Mouse (Mus musculus) gastrocnemius, adult 8-10 months (tissue): ENCODE data around the gene Zmym1. TPM values are rescaled to one million over a fixed set of nuclear protein-coding genes. Genes with fewer than 3 reads are reported as not detected.
A peak's percentile ranks its signal among the peaks of the same experiment; 100 is the strongest.
"Not testable (repeated sequence)": the region's sequence is repeated elsewhere in the genome, so short reads cannot be mapped to it uniquely, and the experiment has no call there.

Experiments
- DNase-seq, 2 experiments: peaks; one replicate each; pipeline ENCODE4 v3.0.0; 2022; ENCODE audit warnings: low spot score in 2 of 2
- total RNA-seq, 4 experiments: library from RNA; stranded (reverse); gene quantifications; 2 replicates each; pipeline ENCODE4 v1.2.4; 2022

The Zmym1 gene
- total RNA-seq: 1 to 10 TPM; 4.4 to 7.8 (median 7.2) TPM

DNA sequence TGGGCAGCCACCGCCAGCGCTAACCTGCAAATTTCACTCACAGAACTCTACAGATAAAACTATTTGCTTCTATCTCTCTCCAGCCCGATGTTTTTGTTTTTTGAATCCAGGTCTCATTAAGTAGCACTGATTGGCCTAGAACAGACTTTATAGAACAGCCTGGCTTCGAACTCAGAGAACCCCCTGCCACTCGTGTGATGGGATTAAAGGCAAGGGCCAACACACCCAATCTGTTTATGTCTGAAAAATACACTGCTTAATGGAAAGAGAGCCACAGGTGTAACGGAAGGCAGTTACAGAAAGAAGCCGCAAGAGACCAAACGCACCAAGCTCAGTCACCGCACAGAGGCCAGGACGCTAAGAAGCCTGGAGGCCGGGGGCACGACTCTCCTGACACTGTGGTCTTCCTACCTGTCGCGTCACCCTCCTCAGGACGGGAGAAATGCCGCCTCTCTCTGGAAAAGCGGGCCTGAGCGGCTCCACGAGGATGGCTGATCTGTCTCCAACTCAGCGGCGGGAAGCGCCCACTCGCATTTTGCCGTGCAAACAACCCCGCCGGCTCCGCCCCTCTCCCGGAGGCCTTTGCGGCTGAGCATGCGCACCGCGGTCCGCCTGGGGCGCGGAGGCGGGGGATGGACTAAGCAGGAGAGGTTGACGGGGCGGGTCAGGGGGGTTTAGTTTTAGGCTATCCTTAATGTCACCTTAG, at the start of gene Zmym1:
Gene Zmym1 (minus strand): TSS at position 568 of the 706 bp plus-strand sequence.
- peak; percentile 83 to 84 for DNase-seq

DNA sequence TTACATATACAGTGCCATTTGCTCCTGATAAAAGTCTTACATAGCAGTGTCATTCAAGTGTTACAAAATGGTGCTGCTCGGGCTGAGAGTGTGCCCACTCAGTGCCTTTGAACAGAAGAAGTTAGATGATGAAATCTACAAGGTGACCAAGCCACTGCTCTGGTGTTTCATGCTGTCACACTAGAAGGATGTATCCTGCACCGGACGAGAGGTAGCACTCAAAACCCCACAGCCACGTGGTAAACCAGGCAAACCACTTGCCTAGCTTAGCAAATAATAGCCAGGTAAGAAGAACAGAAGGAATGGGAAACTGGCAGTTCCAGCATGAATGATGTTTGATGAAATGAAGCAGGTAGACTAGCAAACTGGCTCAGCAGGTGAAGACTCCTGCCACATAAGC, 49.6 kb upstream of the Zmym1 start:
- no peak for DNase-seq

DNA sequence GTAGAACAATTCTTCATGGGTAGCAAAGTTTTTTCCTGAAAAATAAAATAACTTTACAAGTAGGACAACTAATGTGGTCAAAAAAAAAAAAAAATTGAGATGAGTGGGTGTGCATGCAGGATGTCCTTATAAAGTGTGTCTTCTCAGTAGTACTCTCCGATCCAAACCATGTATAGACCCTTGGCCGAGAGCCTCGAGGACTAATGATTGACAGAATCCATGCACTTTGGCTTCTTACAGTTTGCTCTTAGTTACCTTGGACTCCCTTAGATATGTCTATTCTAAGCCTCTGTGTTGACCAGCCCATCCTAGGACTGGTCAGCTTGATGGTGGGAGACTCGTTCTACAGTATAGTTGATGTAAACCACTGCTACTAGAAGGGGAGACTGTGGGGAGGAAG, 46.6 kb upstream of the Zmym1 start:
- DNase-seq: no peak

DNA sequence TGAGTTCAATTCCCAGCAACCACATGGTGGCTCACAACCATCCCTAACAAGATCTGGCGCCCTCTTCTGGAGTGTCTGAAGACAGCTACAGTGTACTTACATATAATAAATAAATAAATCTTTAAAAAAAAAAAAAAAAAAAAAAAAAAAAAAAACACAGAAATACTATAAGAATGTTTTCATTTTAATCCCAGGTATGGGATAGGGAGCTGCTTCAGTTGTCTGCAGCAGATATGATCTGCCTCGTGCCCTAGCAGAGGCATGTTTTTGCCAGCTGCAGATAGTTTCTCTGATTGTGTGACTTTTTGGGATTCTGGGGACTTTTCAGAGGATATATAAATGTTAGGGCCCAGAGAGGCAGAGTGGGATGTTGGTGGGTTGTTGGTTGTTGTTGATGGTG, 38.6 kb upstream of the Zmym1 start:
- DNase-seq: not testable (repeated sequence)

DNA sequence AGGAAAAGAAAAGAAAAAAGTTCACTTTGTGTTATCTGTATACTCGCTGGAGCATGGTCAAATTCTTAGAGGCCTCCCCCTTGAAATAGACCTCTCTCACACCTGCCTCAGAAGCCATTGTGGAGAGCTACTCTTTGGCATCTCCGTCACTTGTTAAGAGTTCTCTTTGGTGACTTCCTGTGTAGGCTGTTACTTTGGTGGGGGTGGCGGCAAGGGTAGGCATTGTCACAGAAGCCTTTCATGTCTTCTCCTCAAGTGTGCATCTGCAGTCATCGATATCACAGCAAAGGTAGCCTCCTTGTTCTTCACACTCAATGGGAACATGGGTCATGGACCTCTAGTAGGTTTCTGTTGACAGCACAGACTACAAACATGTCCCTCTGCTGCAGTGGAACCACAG, 34.1 kb upstream of the Zmym1 start:
- no peak for DNase-seq

DNA sequence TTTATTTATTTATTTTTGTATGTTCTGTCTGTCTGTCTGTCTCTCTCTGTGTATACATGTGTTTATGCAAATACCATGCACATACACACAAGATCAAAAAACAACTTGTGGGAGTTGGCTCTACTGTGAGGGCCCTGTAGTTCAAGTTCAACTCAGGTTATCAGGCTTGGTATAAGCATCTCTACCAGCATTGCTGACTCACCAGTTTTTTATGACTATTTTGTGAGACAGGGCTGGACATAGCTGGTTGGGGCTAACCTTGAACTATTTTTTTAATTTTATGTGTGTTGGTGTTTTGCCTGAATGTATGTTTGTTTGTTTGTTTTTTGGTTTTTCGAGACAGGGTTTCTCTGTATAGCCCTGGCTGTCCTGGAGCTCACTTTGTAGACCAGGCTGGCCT, 30.2 kb upstream of the Zmym1 start:
- DNase-seq: no peak

DNA sequence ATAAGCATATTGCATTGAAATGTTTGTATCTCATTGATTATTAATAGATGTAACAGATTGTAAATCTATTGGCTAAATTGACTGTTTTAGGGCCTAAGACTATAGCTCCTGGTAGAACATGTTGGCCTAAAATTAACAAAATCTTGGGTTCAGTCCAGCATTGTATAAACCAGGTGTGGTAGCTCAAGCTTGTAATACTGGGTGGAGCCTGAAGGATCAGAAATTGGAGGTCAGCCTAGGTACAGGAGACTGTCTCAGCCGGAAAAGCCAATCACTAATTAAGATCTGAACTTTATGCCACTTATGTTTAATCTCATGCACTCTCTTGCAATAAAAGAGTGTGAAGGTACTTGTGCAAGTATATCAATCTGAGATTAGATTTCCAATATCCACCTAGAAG, 24.8 kb upstream of the Zmym1 start:
- DNase-seq: no peak

DNA sequence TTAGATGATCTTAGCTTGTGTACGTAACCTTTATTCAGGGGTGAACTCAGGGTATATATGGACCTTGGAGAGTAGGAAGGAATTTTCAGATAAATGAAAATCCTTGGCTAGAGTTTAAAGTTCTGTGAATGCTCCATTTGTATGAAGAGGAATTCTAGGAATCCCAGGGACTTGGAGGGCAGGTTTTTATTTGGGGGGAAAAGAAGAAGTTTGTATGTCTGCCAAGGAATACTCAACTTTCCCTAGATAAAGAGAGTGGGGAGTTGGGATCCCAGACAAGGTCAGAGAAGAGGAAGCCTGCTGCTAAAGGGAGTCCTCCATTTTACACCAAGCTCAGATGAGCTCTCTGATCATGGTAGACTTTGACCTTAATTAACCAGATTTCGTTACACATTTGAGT, 22.2 kb upstream of the Zmym1 start:
- no peak for DNase-seq

DNA sequence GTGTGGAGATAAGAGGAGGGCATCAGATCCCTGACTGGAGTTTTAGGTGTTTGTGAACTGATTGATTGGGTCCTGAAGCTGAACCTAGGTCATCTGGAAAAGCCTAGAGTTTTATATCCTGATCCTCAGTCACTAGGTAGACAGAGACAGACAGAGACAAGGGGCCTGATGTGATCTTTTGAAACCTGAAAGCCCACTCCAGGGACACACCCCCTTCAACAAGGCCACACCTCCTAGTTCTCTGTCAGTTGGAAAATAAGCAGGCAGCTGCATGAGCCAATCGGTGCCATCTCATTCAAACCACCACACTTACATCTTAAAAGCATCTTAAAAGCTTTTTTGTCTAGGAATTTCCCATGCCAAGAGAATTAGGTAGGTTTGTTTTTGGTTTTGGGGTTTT, 19.9 kb upstream of the Zmym1 start:
- DNase-seq: no peak

DNA sequence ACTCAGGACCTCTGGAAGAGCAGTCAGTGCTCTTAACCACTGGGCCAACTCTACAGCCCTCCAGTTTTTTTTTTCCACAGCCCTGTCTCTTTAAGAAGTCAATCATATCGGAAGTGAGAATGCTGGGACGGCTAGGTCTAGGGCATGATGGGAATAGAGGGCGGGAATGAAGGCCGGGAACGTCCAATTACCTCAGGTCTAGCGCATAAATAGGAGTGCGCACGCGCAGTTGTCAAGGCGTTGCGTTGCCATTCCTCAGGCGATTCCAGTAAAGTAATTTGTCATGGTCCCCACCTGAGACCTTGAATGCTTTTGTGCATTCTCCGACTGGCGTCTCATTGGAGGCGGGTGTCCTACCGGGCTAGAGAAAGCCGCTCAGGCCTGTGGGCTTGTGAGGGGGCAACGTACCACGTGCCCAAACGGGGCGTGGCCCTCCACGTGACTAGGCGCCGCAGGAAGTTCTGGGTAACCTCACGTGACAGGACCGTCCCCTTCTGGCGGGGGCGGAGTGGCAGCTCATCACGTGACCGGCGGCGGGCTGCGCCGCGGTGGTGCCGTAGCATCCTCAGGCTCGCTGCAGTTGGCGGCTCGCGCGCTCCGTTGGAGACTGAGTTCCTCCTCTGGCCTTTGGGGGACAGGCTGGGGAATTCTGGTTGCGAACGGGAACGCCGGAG, 16.1 kb upstream of the Zmym1 start, which contains the start of gene Zmym6:
Gene Zmym6 (plus strand): TSS at position 509 of the 674 bp plus-strand sequence.
- peak; percentile 85 to 91 for DNase-seq

DNA sequence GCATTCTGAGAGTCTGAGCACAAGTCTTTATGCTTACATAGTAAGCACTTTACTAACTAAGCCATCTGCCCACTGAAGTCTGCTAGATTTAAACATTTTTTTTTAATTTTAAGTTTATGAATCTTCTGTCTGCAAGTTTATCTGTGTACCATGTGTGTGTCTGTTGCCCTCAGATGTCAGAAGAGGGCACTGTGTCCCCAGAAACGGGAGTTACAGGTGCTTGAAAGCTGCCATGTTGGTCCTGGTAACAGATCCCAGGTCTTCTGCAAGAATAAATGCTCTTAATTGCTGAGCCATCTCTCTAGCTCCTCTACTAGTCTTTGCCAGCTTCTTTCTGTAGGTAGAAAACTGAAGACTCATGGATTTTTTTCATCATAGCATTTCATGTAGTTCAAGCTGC, 14.0 kb upstream of the Zmym1 start:
- DNase-seq: no peak

DNA sequence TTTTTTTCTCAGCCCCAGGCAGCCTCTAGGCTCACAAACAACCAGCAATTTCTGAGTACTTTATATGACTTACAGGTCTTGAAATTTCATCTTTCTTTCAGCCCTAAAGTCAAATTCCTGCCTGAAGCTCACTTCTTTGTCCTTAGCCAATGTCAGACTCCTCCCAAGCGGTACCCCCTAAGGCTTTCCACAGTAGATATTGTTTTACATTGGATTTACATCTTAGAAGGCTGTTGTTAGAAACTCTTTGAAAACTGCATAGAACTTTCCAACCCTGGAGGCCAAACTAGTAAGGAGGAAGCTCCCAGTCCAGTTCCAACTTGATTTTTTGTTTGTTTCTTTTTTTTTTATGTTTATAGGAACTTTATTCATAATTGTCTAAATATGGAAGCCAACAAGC, 3.1 kb upstream of the Zmym1 start:
- DNase-seq: no peak

DNA sequence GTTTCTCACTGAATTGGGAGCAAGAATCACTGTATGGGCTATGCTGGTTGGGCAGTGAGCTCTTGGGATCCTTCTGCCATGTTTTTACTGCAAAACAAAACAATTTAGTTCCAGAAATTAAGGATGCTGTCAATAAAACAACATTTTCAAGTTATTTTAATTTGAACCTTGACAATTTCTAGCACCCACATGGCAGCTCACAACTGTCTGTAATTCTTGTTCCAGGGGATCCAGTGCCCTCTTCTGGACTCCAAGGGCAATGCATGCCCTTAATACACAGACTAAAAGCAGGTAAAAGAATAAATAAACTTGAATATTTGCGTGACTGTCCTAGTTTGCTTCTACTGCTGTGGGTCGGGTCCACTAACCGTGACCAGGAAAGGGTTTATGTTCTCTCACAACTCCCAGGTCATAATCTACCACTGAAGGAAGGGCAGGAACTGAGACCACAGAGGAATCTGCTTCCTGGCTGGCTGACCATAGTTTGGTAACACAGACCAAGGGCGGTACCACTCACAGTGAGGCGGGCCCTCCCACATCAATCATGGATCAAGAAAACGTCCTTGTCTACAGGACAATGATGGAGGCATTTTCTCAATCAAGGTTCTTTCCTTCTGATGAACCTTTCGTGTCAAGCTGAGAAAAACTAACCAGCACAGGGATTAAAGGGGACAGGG, 6.3 kb downstream of the Zmym1 start:
- DNase-seq: no peak

DNA sequence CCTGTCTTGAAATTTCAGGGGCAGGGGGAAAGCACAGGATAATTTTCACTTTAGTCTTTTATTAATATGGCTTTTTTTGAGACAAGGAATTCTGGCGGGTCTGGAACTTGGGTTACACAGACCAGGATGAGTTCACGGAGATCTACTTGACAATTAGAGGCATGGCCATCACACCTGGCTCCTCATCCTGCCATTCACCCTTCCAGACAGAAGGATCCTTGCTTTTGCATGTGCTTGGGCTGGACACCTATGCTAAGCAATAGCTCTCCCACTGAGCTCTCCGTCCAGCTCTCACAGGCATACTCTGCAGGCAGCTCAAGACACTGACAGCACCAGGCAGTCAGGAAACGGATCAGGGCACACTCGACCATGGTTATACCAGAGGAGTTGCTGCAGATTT, 7.9 kb downstream of the Zmym1 start:
- no peak for DNase-seq

DNA sequence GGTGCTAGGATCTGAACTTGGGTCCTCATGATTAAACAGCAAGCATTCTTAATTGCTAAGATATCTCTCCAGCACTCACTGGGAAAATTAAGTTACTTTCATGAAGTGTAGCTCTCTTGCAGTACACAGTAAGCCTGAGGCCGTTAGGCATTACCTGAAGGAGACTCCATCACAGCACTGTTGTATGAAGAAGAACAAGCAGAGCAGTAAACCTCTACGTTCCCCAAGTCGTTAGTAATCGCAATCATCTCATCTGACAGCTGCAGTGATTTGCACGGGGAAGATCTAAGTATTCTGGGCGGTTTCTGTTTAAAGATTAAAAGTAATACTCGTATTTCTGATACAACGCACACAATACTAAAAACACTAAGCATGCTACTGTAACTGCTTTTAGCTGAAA, 9.8 kb downstream of the Zmym1 start:
- DNase-seq: no peak

DNA sequence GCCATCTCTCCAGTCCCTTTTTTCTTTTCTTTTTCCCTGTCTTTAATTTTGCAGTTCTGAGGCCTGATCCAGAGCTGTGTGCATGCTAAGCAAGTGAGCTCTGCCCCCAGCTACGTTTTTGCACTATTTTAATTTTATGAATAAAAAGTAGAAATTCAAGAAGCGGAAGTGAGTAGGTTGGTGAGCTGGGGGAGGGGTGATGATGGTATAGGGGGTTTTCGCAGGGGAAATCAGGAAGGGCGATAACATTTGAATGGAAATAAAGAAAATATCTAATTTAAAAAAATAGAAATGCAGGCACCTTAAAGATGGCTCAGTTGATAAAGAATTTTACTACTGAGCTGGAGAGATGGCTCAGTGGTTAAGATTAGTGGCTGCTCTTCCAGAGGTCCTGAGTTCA, 17.4 kb downstream of the Zmym1 start:
- DNase-seq: no peak

DNA sequence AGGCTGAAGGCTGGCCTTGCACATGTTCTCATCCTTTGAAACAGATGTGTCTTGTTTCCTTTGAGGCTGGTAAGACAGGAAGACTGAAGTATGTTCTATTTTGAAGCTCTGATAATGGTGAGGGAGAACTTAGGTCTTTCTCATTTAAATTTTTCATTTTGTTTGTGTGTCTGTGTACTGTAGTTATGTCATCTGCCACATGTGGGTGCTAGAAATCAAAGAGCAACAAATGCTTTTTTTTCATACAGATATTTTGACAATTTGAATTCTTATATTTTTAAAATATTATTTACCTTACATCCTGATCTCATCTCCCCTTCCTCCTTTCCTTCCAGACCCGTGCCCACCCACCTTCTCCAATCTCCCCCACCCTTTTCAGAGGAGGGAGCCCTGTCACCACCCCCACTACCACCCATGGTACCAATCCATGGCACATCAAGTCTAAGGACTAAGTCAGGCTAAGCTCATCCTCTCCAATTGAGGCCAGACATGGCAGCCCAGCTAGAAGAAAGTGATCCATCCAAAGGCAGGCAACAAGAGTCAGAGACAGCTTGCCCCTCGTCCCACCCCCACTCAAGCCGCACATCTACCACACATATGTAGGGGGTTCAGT, 21.0 kb downstream of the Zmym1 start:
- DNase-seq: no peak

DNA sequence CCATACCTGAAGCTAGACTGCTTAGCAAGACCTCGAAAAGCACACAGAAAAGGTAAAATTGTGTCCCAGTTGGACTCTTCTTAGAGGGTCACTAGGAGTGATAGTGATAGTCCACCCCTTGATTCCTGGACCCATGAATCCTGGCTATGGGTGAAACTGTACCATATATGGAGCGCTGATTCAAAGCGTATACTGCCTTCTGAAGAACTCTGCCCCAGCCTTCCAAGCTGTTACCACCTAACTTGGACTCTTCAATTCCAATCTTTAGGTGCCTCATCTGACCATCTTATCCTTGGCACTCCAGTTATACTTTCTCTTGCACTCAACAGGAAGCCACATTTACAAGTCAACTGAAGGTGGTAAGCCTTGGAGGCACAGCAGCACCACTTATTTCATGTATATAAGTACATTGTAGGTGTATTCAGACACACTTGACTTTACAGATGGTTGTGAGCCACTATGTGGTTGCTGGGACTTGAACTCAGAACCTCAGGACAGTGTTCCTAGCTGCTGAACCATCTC, 22.1 kb downstream of the Zmym1 start:
- no peak for DNase-seq

DNA sequence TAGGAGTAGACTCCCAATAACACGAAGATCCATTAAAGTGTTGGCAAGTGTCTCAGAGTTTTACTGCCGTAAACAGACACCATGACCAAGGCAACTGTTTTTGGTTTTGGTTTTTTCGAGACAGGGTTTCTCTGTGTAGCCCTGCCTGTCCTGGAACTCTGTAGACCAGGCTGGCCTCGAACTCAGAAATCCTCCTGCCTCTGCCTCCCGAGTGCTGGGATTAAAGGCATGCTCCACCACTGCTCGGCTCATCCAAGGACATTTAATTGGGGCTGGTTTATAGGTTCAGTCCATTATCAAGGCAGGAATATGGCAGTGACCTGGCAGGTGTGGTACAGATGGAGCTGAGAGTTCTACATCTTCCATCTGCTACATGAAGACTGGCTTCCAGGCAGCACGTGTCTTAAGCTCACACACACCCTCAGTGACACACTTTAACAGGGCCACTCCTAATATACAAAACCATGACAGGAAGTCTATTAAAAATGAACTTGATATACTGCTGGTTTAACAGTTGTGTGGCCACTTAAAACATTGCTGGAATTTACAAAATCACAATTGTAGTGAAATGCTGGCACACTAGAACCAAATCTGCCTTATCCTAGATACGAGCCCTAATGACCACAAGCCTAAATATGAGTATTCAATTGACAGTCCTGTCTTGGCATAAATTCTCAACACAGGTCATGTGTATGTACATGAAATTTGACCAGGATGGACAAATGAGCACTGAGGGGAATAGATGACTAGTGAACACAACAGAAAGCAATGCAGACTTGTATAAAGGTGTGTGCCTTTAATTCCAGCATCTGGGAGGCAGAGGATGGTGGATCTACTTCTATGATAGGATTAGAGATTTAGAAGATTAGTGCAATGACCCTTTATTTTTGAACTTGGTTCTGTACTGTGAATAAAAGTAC, 22.8 kb downstream of the Zmym1 start:
- no peak for DNase-seq

DNA sequence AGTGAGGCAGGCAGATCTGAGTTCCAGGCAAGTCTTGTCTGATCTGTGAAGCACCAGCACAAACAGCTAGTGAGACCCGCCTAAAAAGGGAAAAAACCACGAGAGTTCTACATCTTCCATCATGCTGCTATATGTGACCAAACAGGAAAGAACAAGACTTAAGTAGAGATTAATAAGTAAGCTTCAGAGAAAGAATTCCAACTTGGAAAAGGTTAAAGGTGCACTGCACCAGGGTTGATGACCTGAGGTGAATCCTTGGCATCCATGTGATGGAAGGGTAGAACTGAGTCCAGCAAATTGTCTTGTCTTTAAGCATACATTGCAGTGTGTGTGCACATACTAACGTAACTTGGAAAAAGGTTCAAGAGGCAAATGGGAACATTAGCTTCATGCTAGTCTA, 23.8 kb downstream of the Zmym1 start:
- no peak for DNase-seq
